Mouse (Mus musculus) activated CD4-positive, CD25-positive, alpha-beta regulatory T cell (primary cell): ENCODE results near the gene Bola1. TPM values are rescaled to one million over a fixed set of nuclear protein-coding genes. Genes with fewer than 3 reads are reported as not detected.

ENCODE experiments used
- polyA plus RNA-seq, 2 experiments: library from polyadenylated mRNA; unstranded; fragments of 100-300 nt; shearing (Covaris generic); gene quantifications; one replicate each; pipeline ENCODE4 v1.2.1; 2017

The Bola1 gene
- polyA plus RNA-seq, 2 experiments from 2014 or later = 21.5 to 30.7 TPM

Other genes with a start within 250 kb of the Bola1 start
- 10 to 100 TPM in 1 of 2 experiments, 1 to 10 TPM in 1; 8.6 to 24.9 TPM for gene Plekho1, start 223.7 kb downstream of the Bola1 start, polyA plus RNA-seq
- 10 to 100 TPM; 24.6 to 40.2 TPM for gene Vps45, start 161.2 kb downstream of the Bola1 start, polyA plus RNA-seq
- gene Otud7b, start 115.2 kb downstream of the Bola1 start, polyA plus RNA-seq = 10 to 100 TPM; 12.6 to 13.5 TPM
- 1 to 10 TPM; 2.7 to 3.0 TPM for gene Mtmr11, start 57.7 kb downstream of the Bola1 start, polyA plus RNA-seq
- 100 to 1,000 TPM; 137 to 149 TPM for gene Sf3b4, start 47.4 kb downstream of the Bola1 start, polyA plus RNA-seq
- 1 to 10 TPM; 3.1 to 4.0 TPM for gene Sv2a, start 38.6 kb downstream of the Bola1 start, polyA plus RNA-seq
- gene Hist2h2ab, start 156 bp upstream of the Bola1 start, polyA plus RNA-seq = 1 to 10 TPM; 1.1 to 1.6 TPM
- gene Hist2h2ac, start 1.2 kb upstream of the Bola1 start, polyA plus RNA-seq = 10 to 100 TPM in 1 of 2 experiments, 1 to 10 TPM in 1; 6.4 to 10.1 TPM
- gene Hist2h2be, start 1.4 kb upstream of the Bola1 start, polyA plus RNA-seq = 1 to 10 TPM; 5.0 to 5.9 TPM
- gene Hist2h3c2, start 19.4 kb upstream of the Bola1 start, polyA plus RNA-seq = under 1 TPM in 1 of 2 experiments, not detected in 1; 0.25 TPM
- gene Hist2h2aa2, start 20.6 kb upstream of the Bola1 start, polyA plus RNA-seq = 10 to 100 TPM; 51.7 to 57.6 TPM
- gene Hist2h2aa1, start 25.8 kb upstream of the Bola1 start, polyA plus RNA-seq = not detected
- gene Hist2h3c1, start 27.0 kb upstream of the Bola1 start, polyA plus RNA-seq = not detected
- gene Hist2h4, start 43.6 kb upstream of the Bola1 start, polyA plus RNA-seq = 1 to 10 TPM; 1.3 to 1.4 TPM
- gene Hist2h3b, start 48.9 kb upstream of the Bola1 start, polyA plus RNA-seq = 10 to 100 TPM in 1 of 2 experiments, 1 to 10 TPM in 1; 9.4 to 10.6 TPM
- 1 to 10 TPM; 4.5 to 6.4 TPM for gene Hist2h2bb, start 50.0 kb upstream of the Bola1 start, polyA plus RNA-seq
- 1 to 10 TPM in 1 of 2 experiments, under 1 TPM in 1; 0.92 to 1.8 TPM for gene Fcgr1, start 74.3 kb upstream of the Bola1 start, polyA plus RNA-seq
- gene BC107364, start 232.6 kb upstream of the Bola1 start, polyA plus RNA-seq = not detected